Mouse (Mus musculus) embryo, embryonic 10.5 days (tissue): ENCODE measurements at regions not wholly inside any gene's neighbourhood (a gene's known extent, or its start where the extent isn't known, plus 50 kb on each side); places are given as distances from the start of the nearest gene placed in this dataset.

Source experiments
- DNase-seq: peaks from one replicate; pipeline ENCODE4 v3.0.0-alpha.2; 2015; ENCODE audit warnings: low spot score

GRCm38 (mm10) chr9:85451349-85451748, 124.2 kb upstream of the Tent5a start:
- DNase-seq = no peak

DNA sequence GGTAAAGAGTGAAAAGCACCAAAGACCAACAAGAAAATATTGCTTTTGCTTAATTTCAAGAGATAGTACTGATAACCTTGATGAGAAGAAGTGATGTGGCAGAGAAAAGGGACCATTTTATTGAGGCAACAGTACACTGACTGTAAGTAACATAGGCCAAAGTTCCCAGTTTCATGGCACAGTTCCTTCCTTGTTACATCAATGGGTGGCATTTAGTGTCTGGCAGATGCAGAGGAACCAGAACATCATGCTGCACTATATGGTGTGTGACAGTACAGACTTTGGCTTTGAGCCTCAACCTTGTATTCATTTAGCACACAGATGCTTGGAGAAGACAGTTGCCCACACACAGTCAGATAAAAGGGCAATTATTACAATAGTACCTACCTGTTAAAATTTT, 123.7 kb upstream of the Tent5a start:
- no peak for DNase-seq

- DNase-seq = no peak
These were observed 122.3 kb upstream of the Tent5a start for GRCm38 (mm10) chr9:85449493-85449892.

DNA sequence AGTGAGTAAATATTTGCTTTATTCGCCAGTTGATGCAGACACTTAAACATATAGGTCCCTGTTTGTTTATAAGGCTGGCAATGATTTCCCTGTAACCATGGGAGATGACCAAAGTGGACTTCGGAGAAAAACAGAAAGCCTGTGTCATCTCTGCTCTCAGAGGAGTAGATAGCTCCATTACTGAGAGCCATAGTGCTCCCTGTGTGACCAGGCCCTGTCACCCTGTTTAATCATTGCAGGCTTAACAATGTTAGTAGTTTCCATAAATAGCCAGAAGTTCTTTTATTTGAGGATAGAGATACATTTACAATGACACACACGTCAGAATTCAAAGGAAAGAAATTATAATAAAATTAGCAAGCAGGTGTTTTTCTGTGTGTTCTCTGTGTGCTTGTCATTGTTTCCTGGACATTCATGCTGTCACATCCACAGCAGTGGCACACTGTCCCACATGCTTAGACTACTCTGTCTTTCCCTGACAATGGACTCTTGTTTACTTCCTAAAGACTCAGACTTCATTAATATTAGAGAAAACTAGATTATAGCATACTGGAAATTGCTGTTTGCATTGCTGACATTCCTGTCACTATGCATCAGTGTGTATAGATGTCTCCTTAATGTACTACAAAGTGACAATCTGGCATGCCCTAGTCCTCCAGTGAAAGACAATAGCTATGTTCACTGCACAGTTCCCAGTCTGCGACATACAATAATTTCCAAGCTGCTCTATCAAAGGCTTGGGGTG, 115.8 kb upstream of the Tent5a start:
- DNase-seq = no peak

- DNase-seq = no peak
These were observed 112.5 kb upstream of the Tent5a start for GRCm38 (mm10) chr9:85439664-85440063.

DNA sequence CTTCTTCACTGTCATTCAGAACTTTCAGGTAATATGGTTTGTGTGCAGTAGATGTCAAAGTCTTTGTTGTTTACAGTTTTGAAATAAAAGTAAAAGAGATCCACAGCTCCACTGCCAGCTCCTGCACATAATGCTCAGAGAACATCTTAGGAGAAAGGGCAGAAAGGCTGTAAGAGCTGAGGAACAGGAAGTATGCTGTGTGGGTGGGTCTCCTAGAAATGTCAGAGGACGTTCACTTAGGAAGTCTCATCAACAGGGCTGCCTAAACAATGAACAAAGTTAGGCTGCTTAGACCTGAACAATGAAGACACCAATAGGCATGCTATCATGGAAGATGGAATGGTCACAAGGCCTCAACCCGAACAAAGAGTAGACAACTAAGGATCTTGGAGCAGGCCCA, 105.1 kb upstream of the Tent5a start:
- DNase-seq = no peak

DNA sequence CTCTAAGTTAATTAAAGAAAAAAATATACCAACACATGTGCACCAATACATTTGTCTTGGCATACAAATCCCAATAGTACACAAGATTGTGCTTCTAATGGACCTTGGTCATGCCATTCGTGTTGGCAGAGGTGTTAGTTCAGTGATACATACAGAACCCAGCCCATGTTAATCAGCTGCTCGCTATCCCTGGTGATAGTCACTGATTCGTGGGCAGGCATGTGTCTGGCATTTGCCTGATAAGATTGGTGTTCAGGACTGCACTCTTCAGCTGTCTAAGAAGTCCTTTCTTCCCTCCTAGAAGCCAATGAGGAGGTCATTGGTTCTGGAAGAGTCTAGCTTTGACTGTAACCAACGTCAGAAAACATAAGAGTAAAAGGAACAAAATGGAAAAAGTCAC, 99.7 kb upstream of the Tent5a start:
- DNase-seq = no peak

DNA sequence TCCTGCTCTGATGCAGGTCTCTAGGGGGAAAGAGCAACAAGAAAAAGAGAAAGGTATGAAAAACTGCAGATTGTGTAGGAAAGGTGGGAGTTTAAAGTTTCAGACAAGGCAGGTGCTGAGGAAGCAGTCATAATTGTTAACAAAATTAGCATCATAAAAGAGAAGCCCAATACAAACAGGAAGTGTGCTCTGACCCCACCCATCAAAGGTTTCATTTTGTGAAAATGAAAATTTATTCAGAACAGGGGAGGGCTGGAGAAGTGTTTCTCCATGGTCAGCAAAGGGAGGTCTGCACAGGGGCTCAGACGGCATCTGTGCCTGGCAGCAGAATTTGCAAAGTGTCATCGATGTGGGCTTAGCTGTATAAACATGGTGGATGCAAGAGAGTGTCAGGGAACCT, 96.8 kb upstream of the Tent5a start:
- no peak for DNase-seq

DNA sequence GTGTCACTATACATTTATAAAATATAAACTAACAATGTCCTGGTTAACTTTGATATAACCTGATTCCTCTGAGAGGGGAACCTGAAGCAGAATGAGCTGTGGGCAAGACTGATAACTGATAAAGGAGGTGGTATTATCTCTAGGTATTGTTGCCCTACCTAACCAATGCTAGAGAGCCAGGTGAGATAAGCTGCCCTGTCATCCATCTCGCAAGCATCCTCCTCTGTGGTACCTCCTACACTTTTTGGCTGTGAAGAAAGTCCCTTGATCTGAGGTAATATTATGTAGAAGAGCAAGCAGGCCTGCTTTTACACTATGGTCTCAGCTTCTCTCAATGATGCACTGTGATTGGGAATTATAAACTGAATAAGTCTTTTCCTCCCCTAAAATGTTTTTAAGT, 87.2 kb upstream of the Tent5a start:
- no peak for DNase-seq

- no peak for DNase-seq
These were observed 86.7 kb upstream of the Tent5a start for GRCm38 (mm10) chr9:85413813-85414212.

DNA sequence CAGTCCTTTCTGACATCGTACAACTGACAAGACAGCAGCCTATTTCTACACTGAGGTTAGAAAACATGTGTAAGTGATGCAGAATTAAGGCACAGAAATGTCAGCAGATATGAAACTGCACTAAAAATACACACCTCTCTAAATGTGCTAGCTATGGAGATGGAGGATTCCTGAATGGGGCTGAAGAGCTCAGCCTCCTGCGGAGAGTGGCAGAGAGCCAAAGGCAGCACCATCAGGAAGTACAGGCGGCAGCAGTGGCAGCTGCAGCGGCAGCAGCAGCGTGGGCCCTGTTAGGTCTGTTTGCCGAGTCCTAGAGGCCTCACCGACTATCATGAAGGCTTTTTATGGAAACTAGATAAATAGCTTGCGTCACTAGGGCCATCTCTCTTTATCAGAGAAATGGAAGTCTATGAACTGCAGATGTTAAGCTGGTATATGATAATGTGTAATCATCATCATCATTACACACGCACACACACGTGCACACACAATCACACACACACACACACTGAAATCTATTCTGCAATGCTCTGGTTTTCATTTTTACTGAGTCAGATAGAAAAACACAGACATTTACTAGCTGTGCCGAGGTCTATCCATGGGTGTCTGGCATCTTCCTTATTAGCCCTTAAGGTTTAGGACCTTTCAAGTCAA, 83.6 kb upstream of the Tent5a start:
- DNase-seq = peak; percentile 13

DNA sequence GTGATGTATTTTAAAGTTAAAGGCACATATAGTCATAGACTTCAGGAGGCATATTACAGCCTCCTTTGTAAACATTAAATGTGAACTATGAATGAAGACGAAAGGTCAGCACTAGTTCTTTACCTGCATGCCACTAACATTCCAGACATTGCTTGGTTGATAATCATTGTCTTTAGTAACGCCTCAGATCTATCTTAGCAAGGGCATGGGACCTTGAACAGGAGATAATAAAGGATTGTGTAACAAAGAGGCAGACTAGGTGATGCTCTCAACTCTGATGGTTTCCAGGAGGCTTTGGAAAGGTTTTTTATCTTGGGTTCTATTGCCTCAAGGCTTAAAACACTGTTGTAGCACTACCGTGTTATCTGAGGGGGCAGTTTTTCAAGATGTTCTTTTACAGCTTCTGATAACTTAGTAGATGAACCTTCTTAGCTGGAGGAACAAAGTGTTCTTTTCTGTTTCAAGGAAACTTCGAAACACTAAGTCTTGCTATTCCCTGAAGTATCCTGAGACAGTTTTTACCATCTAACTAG, 82.9 kb upstream of the Tent5a start:
- no peak for DNase-seq

DNA sequence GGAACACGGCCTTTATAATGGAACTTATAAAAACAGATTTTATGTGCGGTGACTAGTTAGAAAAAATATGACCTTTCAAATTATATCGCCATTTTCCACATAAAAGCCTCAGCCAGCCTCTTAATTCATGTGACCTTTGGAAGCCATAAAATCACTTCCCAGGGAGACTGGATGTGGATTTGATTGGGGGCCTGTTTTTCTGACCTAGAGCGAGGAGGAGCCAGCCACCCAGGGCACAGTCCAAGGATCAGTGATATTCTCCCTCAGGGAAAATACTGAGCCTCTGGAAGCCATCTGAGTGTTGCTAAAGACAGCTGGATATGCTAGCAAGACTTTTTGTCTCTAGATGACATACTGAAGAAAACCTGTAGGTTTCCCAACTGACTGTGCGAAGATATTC, 81.3 kb upstream of the Tent5a start:
- peak; percentile 28 for DNase-seq

GRCm38 (mm10) chr9:85407592-85407991, 80.4 kb upstream of the Tent5a start:
- DNase-seq = no peak

GRCm38 (mm10) chr9:85401736-85402135, 74.6 kb upstream of the Tent5a start:
- DNase-seq = no peak

DNA sequence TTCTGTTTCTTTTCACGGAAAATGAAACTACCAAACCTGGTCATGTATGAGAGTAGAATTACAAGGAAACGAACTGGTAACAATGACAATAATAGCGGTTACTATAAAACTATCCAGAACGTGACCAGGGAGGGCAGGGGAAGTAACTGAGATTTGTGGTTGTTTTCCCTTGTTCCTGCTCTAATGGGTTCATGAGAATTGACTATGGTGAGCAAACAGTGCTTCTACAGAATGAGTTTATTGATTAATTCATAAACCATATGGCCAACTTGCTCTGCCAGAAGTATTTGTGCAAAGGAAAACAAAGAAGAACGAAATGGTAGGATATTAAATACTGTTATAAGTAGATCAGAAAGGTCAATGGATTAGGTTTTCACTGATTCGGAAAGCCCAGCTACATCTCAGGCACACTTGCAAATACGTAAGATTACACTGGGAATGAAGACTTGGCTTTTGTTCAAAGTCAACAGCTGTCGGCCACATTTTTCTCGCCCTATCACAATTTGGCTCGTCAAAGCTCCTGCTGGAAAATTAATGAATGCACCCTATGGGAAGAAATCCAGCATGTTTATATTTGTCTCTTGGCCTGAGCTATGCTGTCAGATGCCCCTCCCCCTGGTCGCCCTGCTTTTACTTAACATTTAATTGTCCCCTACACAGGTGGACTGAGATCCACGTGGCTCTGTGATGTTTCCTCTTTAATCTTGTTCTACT, 73.6 kb upstream of the Tent5a start:
- DNase-seq = no peak

DNA sequence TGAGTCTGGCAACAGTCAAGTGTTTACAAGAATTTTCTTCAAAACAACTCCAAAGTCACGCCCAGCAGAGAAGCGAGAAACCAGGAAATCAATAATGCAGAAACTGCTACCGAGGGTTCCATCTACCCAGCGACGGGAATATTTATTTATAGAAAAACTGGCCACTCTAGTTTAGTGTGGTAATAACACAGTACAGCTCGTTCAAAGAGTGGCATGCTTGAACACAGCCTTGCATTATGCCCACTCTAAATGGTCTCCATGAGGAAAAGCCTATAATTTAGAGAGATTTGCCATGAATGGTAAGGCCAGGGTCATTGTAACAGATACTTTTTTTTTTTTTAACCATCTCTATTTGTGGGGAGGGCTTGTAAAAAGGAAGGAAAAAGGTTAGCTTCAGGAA, 67.8 kb upstream of the Tent5a start:
- DNase-seq = no peak

GRCm38 (mm10) chr9:85391283-85391682, 64.1 kb upstream of the Tent5a start:
- no peak for DNase-seq

- DNase-seq = no peak
These were observed 61.7 kb upstream of the Tent5a start for GRCm38 (mm10) chr9:85388775-85389393.

DNA sequence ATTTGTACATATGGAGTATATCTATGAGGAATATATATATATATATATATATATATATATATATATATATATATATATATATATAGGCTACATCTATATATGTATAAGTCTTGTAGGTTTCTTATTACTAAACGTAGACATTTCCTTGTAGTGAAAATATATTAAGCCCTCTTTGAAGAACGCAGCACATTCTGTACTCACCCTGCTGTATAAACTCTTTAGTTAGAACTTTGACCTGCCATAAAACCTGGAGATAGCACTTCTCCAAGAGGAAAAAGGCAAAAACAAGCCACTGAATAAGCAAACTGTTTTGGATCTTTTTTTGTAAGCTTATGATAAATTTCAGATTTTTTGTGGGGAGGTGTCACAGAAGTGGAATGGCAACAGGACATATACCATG, 55.3 kb upstream of the Tent5a start:
- DNase-seq = no peak

DNA sequence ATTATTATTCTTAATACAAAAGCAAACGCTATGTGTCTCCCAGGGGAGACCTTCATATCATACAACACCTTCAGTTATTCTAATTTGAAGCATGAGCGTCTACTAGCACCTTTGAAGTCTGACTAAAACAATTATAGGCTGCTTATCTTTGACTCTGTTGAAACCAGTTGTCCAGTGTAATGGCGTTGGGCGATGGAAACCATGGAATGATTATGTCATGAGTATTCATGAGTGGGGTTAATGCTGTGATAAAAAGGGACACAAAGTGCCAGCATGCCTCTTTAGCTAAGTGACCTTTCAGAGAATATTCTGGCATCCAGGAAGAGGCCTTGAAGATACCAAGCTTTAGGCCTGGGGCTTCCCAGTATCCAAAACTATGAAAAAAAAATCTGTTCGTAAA, 53.6 kb upstream of the Tent5a start:
- DNase-seq = no peak

DNA sequence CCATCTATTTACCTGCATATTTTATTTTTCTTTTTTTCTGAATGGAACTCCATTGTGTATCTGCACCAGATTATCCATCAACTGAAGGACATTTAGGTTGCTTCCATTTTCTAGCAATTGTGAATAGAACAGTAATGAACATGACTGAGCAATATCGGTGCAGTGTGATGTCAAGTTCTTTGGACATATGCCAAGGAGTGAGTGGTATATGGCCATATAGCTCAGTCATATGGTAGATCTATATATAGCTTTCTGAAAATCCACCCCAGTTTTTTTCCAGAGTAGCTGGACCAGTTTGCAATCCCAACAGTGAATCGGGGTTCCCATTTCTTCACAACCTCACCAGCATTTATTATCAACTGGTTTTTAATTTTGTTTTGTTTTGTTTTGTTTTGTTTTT, 52.0 kb upstream of the Tent5a start:
- no peak for DNase-seq
